Mouse (Mus musculus): ENCODE results near the gene Gm45521.

DNA sequence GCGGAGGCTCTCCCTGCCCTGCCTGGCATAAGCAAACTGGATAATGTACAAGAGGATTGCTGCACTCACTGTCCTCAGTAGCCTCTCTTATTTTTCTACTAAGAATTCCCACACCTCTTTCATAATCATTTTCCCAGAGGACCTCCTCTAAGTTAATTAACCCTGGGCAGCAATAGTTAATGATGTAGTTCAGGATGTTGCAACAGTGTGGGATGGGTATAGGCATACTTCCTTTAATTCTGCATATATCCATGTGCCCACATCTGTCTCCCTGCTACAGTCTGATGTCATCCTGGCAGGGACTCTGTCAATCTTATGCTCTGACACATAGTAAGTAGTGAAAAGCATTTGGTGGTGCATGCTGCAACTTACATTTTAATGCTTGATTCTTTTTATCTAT, 24.1 kb downstream of the Gm45521 start:
- TF ChIP-seq EP300 (IDR thresholded peaks at IDR 0.05; ENCODE audit: low read depth), result no peak
- TF ChIP-seq CTCF (IDR thresholded peaks at IDR 0.05; ENCODE audit: low read depth), result no peak

Data from liver, postnatal 0 days (tissue).